Mouse (Mus musculus) erythroblast, embryonic 14.5 days (primary cell): ENCODE data around the gene Eva1c. TPM values are rescaled to one million over a fixed set of nuclear protein-coding genes. Genes with fewer than 3 reads are reported as not detected.

Experiments used
- H3K27me3 ChIP-seq: 2 replicates; pipeline ENCODE4 v1.6.1; 2012; ENCODE audit warnings: inconsistent platforms; ENCODE audit not compliant: control insufficient read depth
- H3K36me3 ChIP-seq: 2 replicates; pipeline ENCODE4 v1.6.1; 2012; ENCODE audit warnings: mild to moderate bottlenecking, inconsistent platforms; ENCODE audit not compliant: control insufficient read depth
- H3K4me1 ChIP-seq: 2 replicates; pipeline ENCODE4 v1.6.1; 2012; ENCODE audit warnings: inconsistent platforms; ENCODE audit not compliant: control insufficient read depth
- H3K4me3 ChIP-seq: replicated peaks from 2 replicates; pipeline ENCODE3; 2012; ENCODE audit warnings: moderate library complexity, mild to moderate bottlenecking, inconsistent platforms
- H3K9me3 ChIP-seq: 2 replicates; pipeline ENCODE4 v1.6.1; 2012; ENCODE audit warnings: low read length, inconsistent platforms, mixed read lengths; ENCODE audit not compliant: control insufficient read depth
- GATA1 ChIP-seq: IDR thresholded peaks from 2 replicates; pipeline ENCODE4 v1.6.1; 2012; ENCODE audit warnings: low read length, inconsistent platforms, mixed read lengths
- TAL1 ChIP-seq: IDR thresholded peaks from 3 replicates; pipeline ENCODE4 v1.6.1; 2012; ENCODE audit warnings: low read length, inconsistent platforms, mixed read lengths
- polyA plus RNA-seq: library from polyadenylated mRNA; stranded (reverse); fragments of >175 nt; gene quantifications from 2 replicates; pipeline ENCODE4 v1.2.3, GENCODE M21; 2012

Gene Eva1c
- polyA plus RNA-seq, 1 experiment, result 0.55 TPM

- TF ChIP-seq TAL1 (no peak), GATA1 (no peak)
- peaks cover 5% of the 10 kb centered on the region; the same call in 1 of the 2 replicates for H3K9me3 ChIP-seq
- H3K36me3 ChIP-seq, result no peaks in the 10 kb centered on the region
- no peak overlapping the region for H3K4me3 ChIP-seq
- H3K27me3 ChIP-seq, result no peaks in the 10 kb centered on the region
- no peaks in the 10 kb centered on the region for H3K4me1 ChIP-seq
Measured at GRCm38 (mm10) chr16:90892081-90892480, 65.6 kb downstream of the Eva1c start.

DNA sequence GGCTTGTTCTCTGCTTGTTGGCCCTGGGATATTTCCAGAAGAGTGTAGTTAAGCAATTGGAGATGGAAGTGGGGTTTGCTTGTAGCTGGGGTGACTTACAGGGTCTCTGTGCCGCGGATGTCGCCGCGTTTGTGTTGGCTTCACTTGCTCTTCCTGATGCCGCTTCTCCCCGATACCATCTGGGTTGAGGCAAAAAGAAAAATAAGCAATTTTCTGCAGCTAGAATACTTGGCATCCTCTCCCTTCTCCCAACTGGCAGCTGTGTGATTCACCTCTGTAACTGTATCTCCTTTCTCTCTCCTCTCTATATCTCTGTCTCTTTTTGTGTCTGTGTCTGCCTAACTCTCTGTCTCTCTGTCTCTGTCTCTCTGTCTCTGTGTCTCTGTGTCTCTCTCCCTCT, 66.5 kb downstream of the Eva1c start:
- Histone ChIP-seq H3K27me3 (no peaks in the 10 kb centered on the region), H3K9me3 (peaks cover under 1% of the 10 kb centered on the region; the same call in 1 of the 2 replicates), H3K36me3 (no peaks in the 10 kb centered on the region), H3K4me3 (no peak overlapping the region), H3K4me1 (no peaks in the 10 kb centered on the region)
- TF ChIP-seq GATA1 (no peak), TAL1 (no peak)

DNA sequence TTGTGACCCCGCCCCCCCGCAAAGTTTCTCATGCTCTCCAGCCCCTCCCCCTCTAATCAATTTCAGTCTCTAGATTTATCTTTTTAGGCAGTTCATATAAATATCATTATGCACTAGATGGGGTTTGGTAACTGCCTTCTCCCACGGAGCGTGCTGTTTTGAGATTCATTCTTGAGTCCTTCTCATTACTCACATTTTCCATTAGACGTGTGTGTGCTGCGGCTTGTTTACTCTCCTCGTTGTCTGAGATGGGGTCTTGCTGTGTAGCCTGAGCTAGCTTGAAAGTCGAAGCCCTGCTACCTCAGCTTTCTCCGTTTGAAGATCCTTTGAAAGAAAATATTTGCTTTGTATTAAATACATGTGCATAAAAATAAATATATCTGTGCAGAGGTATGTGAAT, 67.3 kb downstream of the Eva1c start:
- H3K27me3 ChIP-seq, result no peaks in the 10 kb centered on the region
- TF ChIP-seq TAL1 (no peak), GATA1 (no peak)
- no peaks in the 10 kb centered on the region for H3K4me1 ChIP-seq
- H3K9me3 ChIP-seq, result no peaks in the 10 kb centered on the region
- no peaks in the 10 kb centered on the region for H3K36me3 ChIP-seq
- H3K4me3 ChIP-seq, result no peak overlapping the region

- TF ChIP-seq GATA1 (no peak), TAL1 (no peak)
- H3K27me3 ChIP-seq, result no peaks in the 10 kb centered on the region
- no peak overlapping the region for H3K4me3 ChIP-seq
- H3K4me1 ChIP-seq, result no peaks in the 10 kb centered on the region
- H3K36me3 ChIP-seq, result no peaks in the 10 kb centered on the region
- H3K9me3 ChIP-seq, result no peaks in the 10 kb centered on the region
Measured at GRCm38 (mm10) chr16:90897651-90898050, 71.1 kb downstream of the Eva1c start.

DNA sequence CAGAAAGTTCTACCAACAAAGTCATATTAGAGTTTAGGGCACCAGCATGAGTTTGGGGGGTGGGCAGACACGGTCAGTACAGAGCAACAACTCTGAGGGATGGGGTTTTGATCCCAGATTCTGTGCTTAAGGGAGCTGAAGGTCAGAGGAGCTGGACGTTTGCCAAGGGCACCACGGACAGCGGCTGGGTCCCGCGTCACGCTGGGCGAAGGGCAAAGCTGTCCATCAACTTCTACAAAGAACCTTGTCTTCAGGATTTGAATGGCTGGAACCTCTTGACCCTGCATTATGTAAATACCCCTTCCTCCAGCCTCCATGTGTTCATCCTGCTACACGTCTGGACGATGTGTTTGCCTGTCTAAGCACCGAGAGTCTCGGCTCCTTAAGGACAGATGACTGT, 73.0 kb downstream of the Eva1c start:
- no peak overlapping the region for H3K4me3 ChIP-seq

GRCm38 (mm10) chr16:90901364-90901763, 74.8 kb downstream of the Eva1c start:
- Histone ChIP-seq H3K27me3 (peaks cover 4% of the 10 kb centered on the region), H3K4me3 (no peak overlapping the region), H3K4me1 (no peaks in the 10 kb centered on the region), H3K9me3 (no peaks in the 10 kb centered on the region), H3K36me3 (no peaks in the 10 kb centered on the region)
- no peak for TF ChIP-seq TAL1
- no peak for TF ChIP-seq GATA1

More for the DNA sequence above, 73.0 kb downstream of the Eva1c start:
- no peaks in the 10 kb centered on the region for H3K9me3 ChIP-seq
- TF ChIP-seq TAL1 (no peak), GATA1 (no peak)
- H3K36me3 ChIP-seq, result no peaks in the 10 kb centered on the region
- H3K4me1 ChIP-seq, result no peaks in the 10 kb centered on the region
- H3K27me3 ChIP-seq, result peaks cover 4% of the 10 kb centered on the region

- no peak for TF ChIP-seq TAL1
- no peak overlapping the region for H3K4me3 ChIP-seq
- H3K36me3 ChIP-seq, result no peaks in the 10 kb centered on the region
- peaks cover 4% of the 10 kb centered on the region for H3K27me3 ChIP-seq
- H3K9me3 ChIP-seq, result no peaks in the 10 kb centered on the region
- no peaks in the 10 kb centered on the region for H3K4me1 ChIP-seq
Measured at GRCm38 (mm10) chr16:90903300-90903699, 76.8 kb downstream of the Eva1c start.

DNA sequence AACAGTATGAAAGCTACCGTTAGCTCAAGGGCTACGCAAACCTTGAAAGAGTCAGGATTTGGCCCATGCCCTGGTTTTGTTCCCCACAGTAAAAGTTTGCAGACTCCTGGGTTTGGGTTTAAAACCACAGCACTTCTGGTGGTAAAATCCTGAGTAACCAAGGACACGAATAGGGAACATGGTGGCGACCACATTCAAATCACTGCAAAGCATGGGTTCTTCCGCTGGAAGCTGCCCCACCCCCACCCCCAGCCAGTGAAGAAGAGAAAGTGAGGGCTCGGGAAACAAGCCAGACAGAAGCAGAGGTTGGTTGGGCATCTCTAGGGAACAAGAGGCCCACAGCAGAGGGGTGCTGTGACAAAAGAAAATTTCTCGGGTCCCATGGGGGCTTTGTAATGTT, 80.7 kb downstream of the Eva1c start:
- Histone ChIP-seq H3K4me3 (no peak overlapping the region), H3K36me3 (no peaks in the 10 kb centered on the region), H3K27me3 (peaks cover 4% of the 10 kb centered on the region), H3K9me3 (no peaks in the 10 kb centered on the region), H3K4me1 (no peaks in the 10 kb centered on the region; the same call in 1 of the 2 replicates)
- TF ChIP-seq TAL1 (no peak), GATA1 (no peak)

- Histone ChIP-seq H3K36me3 (no peaks in the 10 kb centered on the region), H3K27me3 (peaks cover 4% of the 10 kb centered on the region), H3K9me3 (no peaks in the 10 kb centered on the region), H3K4me3 (no peak overlapping the region), H3K4me1 (no peaks in the 10 kb centered on the region; the same call in 1 of the 2 replicates)
- TF ChIP-seq GATA1 (no peak), TAL1 (no peak)
Measured at GRCm38 (mm10) chr16:90910855-90911533, 84.5 kb downstream of the Eva1c start.

GRCm38 (mm10) chr16:90911766-90912165, 85.2 kb downstream of the Eva1c start:
- Histone ChIP-seq H3K4me1 (no peaks in the 10 kb centered on the region; the same call in 1 of the 2 replicates), H3K27me3 (peaks cover 9% of the 10 kb centered on the region)
- TF ChIP-seq TAL1 (no peak), GATA1 (no peak)

More at GRCm38 (mm10) chr16:90911766-90912165, 85.2 kb downstream of the Eva1c start:
- Histone ChIP-seq H3K9me3 (no peaks in the 10 kb centered on the region), H3K36me3 (no peaks in the 10 kb centered on the region), H3K4me3 (no peak overlapping the region)
